Mouse (Mus musculus) MEL (cell line): Measurements from ENCODE around the gene Rrp7a. TPM values are rescaled to one million over a fixed set of nuclear protein-coding genes. Genes with fewer than 3 reads are reported as not detected.

ENCODE experiments used
- DNase-seq: peaks from one replicate; pipeline ENCODE4 v3.0.0; 2011; ENCODE audit warnings: low read depth, low spot score
- H3K27ac ChIP-seq: 2 replicates; pipeline ENCODE4 v1.5.1; 2012; ENCODE audit warnings: low read depth, mild to moderate bottlenecking, control low read depth, low read length, moderate library complexity; ENCODE audit not compliant: control insufficient read depth
- H3K27me3 ChIP-seq, 2 experiments: fragments of 150-350 bp in 1 of 2; sonication (generic) in 1 of 2; 2 replicates each; pipeline ENCODE4 v1.6.1; 2012; ENCODE audit warnings: low read length in 2 of 2, mild to moderate bottlenecking in 2 of 2, improper control_type of control experiment in 1 of 2, moderate library complexity in 1 of 2; ENCODE audit not compliant: insufficient read depth in 2 of 2, control insufficient read depth in 1 of 2
- H3K36me3 ChIP-seq, 2 experiments: 2 replicates each; pipeline ENCODE4 v1.6.1; 2012 to 2014; ENCODE audit warnings: low read length in 2 of 2, improper control_type of control experiment in 1 of 2, inconsistent platforms in 1 of 2, mild to moderate bottlenecking in 1 of 2; ENCODE audit not compliant: insufficient read depth in 2 of 2, control insufficient read depth in 1 of 2
- H3K4me1 ChIP-seq, 2 experiments: fragments of 150-350 bp in 1 of 2; sonication (generic) in 1 of 2; 2 replicates each; pipeline ENCODE4 v1.6.1; 2012; ENCODE audit warnings: low read length in 2 of 2, improper control_type of control experiment in 1 of 2, mild to moderate bottlenecking in 1 of 2; ENCODE audit not compliant: insufficient read depth in 2 of 2, control insufficient read depth in 1 of 2
- H3K4me3 ChIP-seq, 2 experiments: fragments of 150-350 bp in 1 of 2; sonication (generic) in 1 of 2; 2 replicates each; pipeline ENCODE4 v1.5.1; 2012; ENCODE audit warnings: low read depth in 2 of 2, low read length in 2 of 2, mild to moderate bottlenecking in 2 of 2, moderate library complexity in 2 of 2, control low read depth in 1 of 2, improper control_type of control experiment in 1 of 2; ENCODE audit not compliant: control insufficient read depth in 1 of 2, insufficient read depth in 1 of 2
- H3K79me2 ChIP-seq: 2 replicates; pipeline ENCODE4 v1.6.1; 2012; ENCODE audit warnings: mild to moderate bottlenecking, low read length, moderate library complexity; ENCODE audit not compliant: control insufficient read depth, poor library complexity, insufficient read depth
- H3K9ac ChIP-seq: 2 replicates; pipeline ENCODE4 v1.6.1; 2012; ENCODE audit warnings: low read depth, mild to moderate bottlenecking, control low read depth, low read length, moderate library complexity; ENCODE audit not compliant: control insufficient read depth, poor library complexity, severe bottlenecking
- H3K9me3 ChIP-seq: fragments of 150-350 bp; sonication (generic); replicated peaks from 2 replicates; pipeline ENCODE4 v1.6.1; 2012; ENCODE audit warnings: mild to moderate bottlenecking, low read length, improper control_type of control experiment, moderate library complexity; ENCODE audit not compliant: insufficient read depth
- BHLHE40 ChIP-seq: IDR thresholded peaks from 2 replicates; pipeline ENCODE4 v1.6.1; 2012; ENCODE audit warnings: low read depth, mild to moderate bottlenecking, inconsistent platforms, low read length, improper control_type of control experiment, borderline replicate concordance
- CHD2 ChIP-seq: IDR thresholded peaks from 2 replicates; pipeline ENCODE4 v1.6.1; 2011; ENCODE audit warnings: low read length, improper control_type of control experiment
- E2F4 ChIP-seq: IDR thresholded peaks from 2 replicates; pipeline ENCODE4 v1.6.1; 2011; ENCODE audit warnings: low read depth, low read length, improper control_type of control experiment, borderline replicate concordance
- EP300 ChIP-seq, 2 experiments: IDR thresholded peaks; 2 replicates each; pipeline ENCODE4 v1.6.1; 2011; ENCODE audit warnings: improper control_type of control experiment in 2 of 2, low read length in 2 of 2, low read depth in 1 of 2, mild to moderate bottlenecking in 1 of 2
- GABPA ChIP-seq: IDR thresholded peaks from 2 replicates; pipeline ENCODE4 v1.6.1; 2012; ENCODE audit warnings: low read depth, mild to moderate bottlenecking, inconsistent platforms, low read length, improper control_type of control experiment, moderate library complexity
- GATA1 ChIP-seq: IDR thresholded peaks from 2 replicates; pipeline ENCODE4 v1.6.1; 2011; ENCODE audit warnings: low read depth, low read length, improper control_type of control experiment
- JUND ChIP-seq: IDR thresholded peaks from 2 replicates; pipeline ENCODE4 v1.6.1; 2011; ENCODE audit warnings: low read depth, mild to moderate bottlenecking, improper control_type of control experiment, low read length
- KAT2A ChIP-seq: conservative IDR thresholded peaks from 2 replicates; pipeline ENCODE4 v1.6.1; 2012; ENCODE audit warnings: low read depth, low read length, improper control_type of control experiment, inconsistent platforms
- MAFK ChIP-seq: IDR thresholded peaks from 2 replicates; pipeline ENCODE4 v1.6.1; 2011; ENCODE audit warnings: low read depth, mild to moderate bottlenecking, low read length, improper control_type of control experiment, borderline replicate concordance
- MEF2A ChIP-seq: IDR thresholded peaks from 2 replicates; pipeline ENCODE4 v1.6.1; 2014; ENCODE audit warnings: low read depth, mild to moderate bottlenecking, inconsistent platforms, low read length, improper control_type of control experiment; ENCODE audit not compliant: poor library complexity, insufficient replicate concordance, severe bottlenecking; ENCODE audit errors: extremely low read depth
- MYC ChIP-seq: IDR thresholded peaks from 2 replicates; pipeline ENCODE4 v1.6.1; 2011; ENCODE audit warnings: low read depth, mild to moderate bottlenecking, low read length, improper control_type of control experiment, moderate library complexity
- POLR2AphosphoS2 ChIP-seq: IDR thresholded peaks from 2 replicates; pipeline ENCODE4 v1.6.1; 2011; ENCODE audit warnings: low read length, improper control_type of control experiment
- RAD21 ChIP-seq: IDR thresholded peaks from 2 replicates; pipeline ENCODE4 v1.6.1; 2011; ENCODE audit warnings: mild to moderate bottlenecking, low read depth, low read length, improper control_type of control experiment
- SMC3 ChIP-seq: IDR thresholded peaks from 2 replicates; pipeline ENCODE4 v1.6.1; 2011; ENCODE audit warnings: low read depth, low read length, improper control_type of control experiment
- TAL1 ChIP-seq: IDR thresholded peaks from 2 replicates; pipeline ENCODE4 v1.6.1; 2012; ENCODE audit warnings: mild to moderate bottlenecking, inconsistent platforms, low read length, moderate library complexity, mixed read lengths
- TBP ChIP-seq: IDR thresholded peaks from 2 replicates; pipeline ENCODE4 v1.8.0; 2011; ENCODE audit warnings: low read depth, low read length, improper control_type of control experiment
- USF1 ChIP-seq: IDR thresholded peaks from 2 replicates; pipeline ENCODE4 v1.6.1; 2014; ENCODE audit warnings: low read depth, mild to moderate bottlenecking, inconsistent platforms, low read length, improper control_type of control experiment, moderate library complexity
- ZKSCAN1 ChIP-seq: IDR thresholded peaks from 2 replicates; pipeline ENCODE4 v1.6.1; 2012; ENCODE audit warnings: low read depth, mild to moderate bottlenecking, inconsistent platforms, low read length, improper control_type of control experiment, moderate library complexity
- ZMIZ1 ChIP-seq: IDR thresholded peaks from 2 replicates; pipeline ENCODE4 v1.6.1; 2012; ENCODE audit warnings: low read depth, mild to moderate bottlenecking, inconsistent platforms, low read length, improper control_type of control experiment, moderate library complexity
- polyA plus RNA-seq, 2 experiments: library from polyadenylated mRNA; stranded (reverse) in 1 of 2; unstranded in 1 of 2; fragments of >175 nt in 1 of 2; fragments of >200 nt in 1 of 2; gene quantifications; 2 replicates each; pipeline versions ENCODE4 v1.2.1 to v1.2.4; 2012; ENCODE audit warnings: low replicate concordance in 2 of 2, low read depth in 1 of 2; ENCODE audit not compliant: insufficient read length in 2 of 2, insufficient read depth in 1 of 2, missing spikeins in 1 of 2
- total RNA-seq: library from RNA; depleted of rRNA; stranded (reverse); fragments of 300-350 nt; gene quantifications from 2 replicates; pipeline ENCODE4 v1.2.3, GENCODE M21; 2012

The Rrp7a gene
- total and polyA plus RNA-seq, 3 experiments, result 155 to 483 (median 283) TPM

GRCm38 (mm10) chr15:83164971-83165471 lies 42.4 kb upstream of the Rrp7a start:
- TF ChIP-seq TAL1 (peak; percentile 66), POLR2AphosphoS2 (no peak), GATA1 (peak; percentile 22; the same call in 1 of the 2 replicates)
- Histone ChIP-seq H3K9ac (no peak overlapping the region), H3K27me3 (no peaks in the 10 kb centered on the region), H3K4me3 (no peak overlapping the region), H3K36me3 (0 out of 4 replicates have a peak, but pooled peaks cover 0 to 2% of the 10 kb centered on the region in 2 experiments), H3K79me2 (no peaks in the 10 kb centered on the region), H3K27ac (no peak overlapping the region), H3K9me3 (no peaks in the 10 kb centered on the region), H3K4me1 (peaks cover under 1 to 8% of the 10 kb centered on the region in 2 experiments; a peak in 3 of 4 replicates)
- peak; percentile 31 for DNase-seq

DNA sequence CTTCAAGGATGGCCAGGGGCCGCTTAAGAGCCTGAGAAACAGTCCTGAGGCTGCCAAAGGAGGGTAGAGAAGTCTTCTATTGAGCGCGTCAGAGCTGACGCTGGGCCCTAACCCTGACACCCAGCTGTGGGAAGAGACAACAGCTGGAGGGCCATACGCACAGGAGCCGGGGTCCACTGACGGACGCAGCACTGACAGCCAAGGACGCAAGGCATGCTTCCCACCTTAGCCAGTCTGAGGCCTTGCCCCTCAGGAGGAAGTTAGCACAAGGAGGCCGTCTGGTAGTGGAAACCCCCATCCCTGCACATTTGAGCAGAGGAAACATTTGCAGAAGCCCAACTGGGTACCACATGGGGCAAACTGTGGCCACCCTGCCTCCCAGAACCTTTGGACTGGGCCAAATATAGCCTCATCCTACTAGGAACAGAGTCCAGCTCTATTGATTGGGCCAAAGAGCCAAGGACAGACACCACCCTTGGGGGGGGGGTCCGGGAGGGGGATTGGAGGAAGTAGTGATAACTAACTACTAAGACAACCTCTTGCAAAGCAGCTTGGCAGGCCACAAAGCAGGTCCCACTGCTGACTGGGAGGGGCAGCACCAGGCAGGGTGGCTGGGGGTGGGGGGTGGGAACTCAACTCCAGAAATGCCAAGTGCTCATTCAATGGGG lies 40.4 kb upstream of the Rrp7a start:
- Histone ChIP-seq H3K27me3 (no peaks in the 10 kb centered on the region), H3K9me3 (no peaks in the 10 kb centered on the region), H3K36me3 (0 out of 4 replicates have a peak, but pooled peaks cover 0 to 2% of the 10 kb centered on the region in 2 experiments), H3K79me2 (no peaks in the 10 kb centered on the region), H3K9ac (no peak overlapping the region)
- no peak for TF ChIP-seq MYC
- TF ChIP-seq ZKSCAN1, result no peak
- TF ChIP-seq CHD2, result no peak
- no peak for TF ChIP-seq RAD21
- TF ChIP-seq TBP, result no peak
- TF ChIP-seq MEF2A, result no peak
- no peak for TF ChIP-seq TAL1
- TF ChIP-seq SMC3, result no peak
- TF ChIP-seq JUND, result no peak
- no peak for TF ChIP-seq USF1
- no peak for TF ChIP-seq MAFK
- TF ChIP-seq ZMIZ1, result no peak
- no peak for TF ChIP-seq KAT2A
- no peak for TF ChIP-seq BHLHE40
- TF ChIP-seq E2F4, result no peak
- no peak for TF ChIP-seq GABPA
- no peak for TF ChIP-seq EP300 (IDR thresholded peaks at IDR 0.05; ENCODE audit: low read depth in 1 of 2, low read length in 2 of 2)
- TF ChIP-seq, all 39 proteins: peak for 0
- Histone ChIP-seq H3K4me1 (peaks cover 0 to 7% of the 10 kb centered on the region in 2 experiments; a peak in 1 of 4 replicates), H3K27ac (no peak overlapping the region), H3K4me3 (no peak overlapping the region)
- DNase-seq, result no peak
